Mouse (Mus musculus) layer of hippocampus, adult 18-20 months (tissue): Measurements from ENCODE around the gene Slco2b1. TPM values are rescaled to one million over a fixed set of nuclear protein-coding genes. Genes with fewer than 3 reads are reported as not detected.
A peak's percentile ranks its signal among the peaks of the same experiment; 100 is the strongest.
"Not testable (repeated sequence)": the region's sequence is repeated elsewhere in the genome, so short reads cannot be mapped to it uniquely, and the experiment has no call there.

Source experiments
- DNase-seq, 2 experiments: peaks; one replicate each; pipeline ENCODE4 v3.0.0; 2022; ENCODE audit warnings: low spot score in 2 of 2
- total RNA-seq, 2 experiments: library from RNA; stranded (reverse); gene quantifications; 2 replicates each; pipeline ENCODE4 v1.2.3; 2021

The Slco2b1 gene
- total RNA-seq, 2 experiments from 2014 or later = 11.9 to 12.2 TPM

DNA sequence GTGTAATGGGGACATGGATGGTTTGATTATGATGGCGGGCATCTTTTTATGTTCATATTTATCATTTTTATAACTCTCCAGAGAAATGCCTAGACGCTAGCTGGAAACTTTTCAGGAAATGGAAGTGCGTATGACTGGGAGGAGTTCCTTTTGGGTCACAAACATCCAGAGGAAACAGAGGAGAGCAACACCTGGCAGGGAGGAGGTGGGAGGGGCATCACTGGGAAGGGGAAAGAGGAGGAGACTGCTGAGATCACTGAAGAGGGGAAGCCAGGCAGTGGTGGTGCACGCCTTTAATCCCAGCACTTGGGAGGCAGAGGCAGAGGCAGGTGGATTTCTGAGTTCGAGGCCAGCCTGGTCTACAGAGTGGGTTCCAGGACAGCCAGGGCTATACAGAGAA lies 16.7 kb downstream of the Slco2b1 start:
- not testable (repeated sequence) for DNase-seq

GRCm38 (mm10) chr7:99693976-99694375 lies 17.2 kb downstream of the Slco2b1 start:
- no peak for DNase-seq

DNA sequence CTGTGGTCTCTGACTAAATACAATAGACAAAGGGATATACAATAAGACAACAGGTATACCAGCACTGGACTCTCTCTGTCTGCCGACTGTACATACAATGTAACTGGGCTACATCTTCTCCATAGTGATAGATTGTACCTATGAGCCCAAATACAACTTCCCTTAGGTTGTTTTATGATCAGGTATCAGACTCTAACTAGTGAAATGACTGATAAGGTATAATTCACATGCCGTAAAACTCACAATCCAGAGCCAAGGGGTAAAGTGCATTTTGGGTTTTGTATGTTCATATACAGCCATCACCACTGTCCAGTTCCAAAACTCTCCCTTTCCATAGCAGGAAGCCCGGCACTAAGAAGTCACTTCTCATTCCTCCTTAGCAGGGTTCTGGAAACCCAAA lies 17.8 kb downstream of the Slco2b1 start:
- DNase-seq = no peak

DNA sequence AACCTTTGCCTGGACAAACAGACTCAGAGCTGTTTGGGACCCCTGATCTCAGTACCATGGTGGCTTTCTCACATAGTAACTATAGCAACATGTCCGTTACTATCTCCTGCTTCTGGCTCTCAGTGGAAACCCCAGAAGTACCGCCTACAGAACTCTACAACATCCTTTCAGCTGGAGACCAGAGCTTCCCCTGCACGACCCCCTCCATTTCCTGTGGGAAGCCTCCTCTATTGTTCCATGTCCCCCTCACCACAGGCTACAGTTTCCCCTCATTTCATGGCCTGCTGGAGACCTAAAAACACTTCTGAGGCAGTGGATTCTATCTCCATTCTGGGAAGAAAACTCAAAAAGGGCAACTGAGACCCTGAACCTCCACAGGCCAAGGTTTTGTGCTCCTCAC lies 18.7 kb downstream of the Slco2b1 start:
- DNase-seq = no peak

DNA sequence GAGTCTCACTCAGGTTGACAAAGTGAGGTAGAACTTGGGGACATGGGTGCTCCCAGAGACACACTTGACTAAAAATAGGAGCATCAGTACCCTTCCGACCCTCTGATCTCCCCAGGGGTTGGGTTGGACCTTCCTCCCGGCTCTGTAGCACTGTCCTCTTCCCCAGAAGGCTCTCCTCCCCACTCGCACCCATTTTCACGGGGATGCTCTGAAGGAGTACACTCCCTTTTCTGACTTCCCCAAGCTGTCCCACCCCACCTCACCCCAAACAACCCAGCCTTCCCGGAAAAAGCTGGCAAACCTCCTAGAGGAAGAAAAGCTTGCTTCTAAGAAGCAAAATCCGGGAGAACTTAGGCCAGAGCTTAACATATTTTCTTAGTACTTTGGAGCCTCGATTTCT lies 20.3 kb downstream of the Slco2b1 start:
- DNase-seq = no peak

- DNase-seq = peak in 1 of 2 experiments; percentile 49
These were observed 27.1 kb downstream of the Slco2b1 start for GRCm38 (mm10) chr7:99684086-99684485.

DNA sequence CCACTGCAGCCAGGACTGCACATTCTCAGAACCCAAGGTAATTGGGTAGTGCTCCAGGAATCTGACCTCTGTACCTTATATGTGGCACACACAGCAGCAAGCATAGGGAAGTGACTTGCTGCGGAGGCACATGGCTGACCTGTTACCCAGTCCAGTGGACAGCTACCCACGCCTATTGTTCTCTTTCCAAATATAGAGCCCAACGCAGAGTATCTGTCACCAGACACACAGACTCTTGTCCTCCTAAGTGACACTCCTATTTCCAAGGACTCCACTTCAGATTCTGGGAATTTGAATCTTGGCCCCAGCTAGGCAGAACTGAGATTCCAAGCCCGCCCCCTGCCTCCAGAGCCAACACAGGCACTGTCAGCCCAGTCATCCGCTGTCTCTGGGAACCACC lies 30.4 kb downstream of the Slco2b1 start:
- DNase-seq = no peak

DNA sequence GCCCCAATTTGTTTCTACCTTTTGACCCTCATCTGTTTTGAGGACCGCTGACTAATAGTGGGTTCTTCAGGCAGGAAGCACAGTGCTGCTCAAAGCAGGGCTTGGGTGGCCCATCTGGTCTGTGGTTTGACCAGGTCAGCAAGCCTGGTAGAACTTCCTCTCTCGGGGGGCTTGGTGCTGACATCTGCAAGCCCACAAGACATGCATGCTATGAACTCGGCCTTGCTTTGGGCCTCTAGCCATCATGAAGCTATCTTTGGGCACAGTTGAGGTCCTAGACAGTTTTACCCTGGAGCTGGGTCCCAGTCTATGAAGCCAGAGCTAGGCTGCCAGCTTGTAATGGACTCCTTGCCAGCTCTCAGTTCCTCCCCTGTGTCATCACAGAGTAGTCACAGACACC lies 36.2 kb downstream of the Slco2b1 start:
- no peak for DNase-seq

DNA sequence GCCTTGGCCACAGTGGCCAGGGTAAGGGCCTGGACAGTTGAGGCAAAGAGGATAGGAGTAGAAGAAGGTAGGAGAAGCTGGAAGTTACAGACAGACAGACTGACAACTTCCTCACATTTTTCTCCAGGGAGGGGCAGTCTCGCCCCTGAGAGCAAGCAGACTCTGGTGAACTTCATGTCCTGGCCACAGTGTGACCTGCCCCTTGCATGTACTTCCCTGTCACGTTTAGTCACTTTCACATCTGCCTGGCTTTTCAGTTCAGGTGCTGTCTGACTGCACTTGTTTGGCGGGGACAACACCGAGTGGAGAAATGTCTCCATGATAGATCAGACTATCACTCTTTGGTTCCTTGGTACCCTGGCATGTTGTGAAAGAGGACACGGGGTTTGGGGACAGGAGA lies 36.9 kb downstream of the Slco2b1 start:
- DNase-seq = no peak

DNA sequence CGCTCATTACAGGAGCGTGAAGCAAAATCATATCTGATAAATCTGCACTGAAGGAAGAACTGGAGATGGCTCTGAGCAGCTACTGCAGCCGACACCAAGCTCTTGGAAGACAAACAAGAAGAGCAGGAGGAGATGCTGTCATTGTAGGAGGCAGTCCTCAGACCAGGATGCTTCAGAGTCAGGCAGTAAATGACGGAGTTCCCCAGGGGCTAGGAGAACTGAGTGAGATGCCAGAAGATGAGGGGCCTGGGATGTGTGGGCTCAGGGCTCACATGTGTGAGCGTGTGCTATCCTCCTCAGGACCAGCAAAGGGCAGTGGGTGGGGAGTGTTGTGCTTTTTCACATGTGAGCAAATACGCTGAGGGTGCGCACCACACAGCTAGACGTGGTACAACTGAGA lies 38.0 kb downstream of the Slco2b1 start:
- no peak for DNase-seq

DNA sequence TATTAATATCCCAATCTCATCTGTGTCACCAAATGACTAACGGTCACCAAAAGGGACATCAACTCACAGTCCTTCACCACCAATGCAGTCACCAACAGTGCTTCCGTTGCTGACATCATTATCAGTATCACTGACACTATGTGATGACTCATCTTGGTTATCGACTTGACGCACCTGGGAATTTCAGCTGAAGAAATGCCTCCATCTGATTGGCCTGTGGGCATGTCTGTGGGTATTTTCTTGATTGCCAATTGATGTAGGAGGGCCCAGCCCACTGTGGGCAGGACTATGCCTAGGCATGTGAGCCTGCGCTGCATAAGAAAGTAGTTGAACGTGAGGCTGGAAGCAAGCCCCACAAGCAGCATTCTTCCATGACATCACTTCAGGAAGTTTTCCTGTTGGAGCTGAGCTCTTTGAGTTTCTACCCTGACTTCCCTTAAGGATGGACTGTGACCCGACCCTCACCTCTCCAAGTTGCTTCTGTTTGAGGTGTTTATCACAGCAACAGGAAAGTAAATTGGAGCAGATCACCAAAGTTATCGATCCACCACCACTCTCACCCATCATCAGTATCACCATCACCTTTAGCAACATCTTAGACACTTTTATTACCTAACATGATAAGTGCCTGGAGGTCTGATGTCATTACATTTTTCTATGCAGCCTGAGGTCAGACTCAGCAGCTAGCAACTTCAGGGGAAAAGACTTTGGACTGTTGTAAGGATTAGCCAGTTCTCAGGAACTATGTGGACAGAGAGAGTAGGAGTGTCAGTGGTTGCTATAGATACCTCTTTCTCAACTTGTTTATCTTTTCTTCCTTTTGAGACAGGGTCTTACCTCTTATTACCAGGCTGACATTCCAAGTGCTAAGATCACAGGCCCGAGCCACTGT lies 39.4 kb downstream of the Slco2b1 start:
- no peak for DNase-seq

- no peak for DNase-seq
These were observed 40.2 kb downstream of the Slco2b1 start for GRCm38 (mm10) chr7:99670915-99671314.

GRCm38 (mm10) chr7:99668802-99669201 lies 42.3 kb downstream of the Slco2b1 start:
- peak in 1 of 2 experiments; percentile 41 for DNase-seq

DNA sequence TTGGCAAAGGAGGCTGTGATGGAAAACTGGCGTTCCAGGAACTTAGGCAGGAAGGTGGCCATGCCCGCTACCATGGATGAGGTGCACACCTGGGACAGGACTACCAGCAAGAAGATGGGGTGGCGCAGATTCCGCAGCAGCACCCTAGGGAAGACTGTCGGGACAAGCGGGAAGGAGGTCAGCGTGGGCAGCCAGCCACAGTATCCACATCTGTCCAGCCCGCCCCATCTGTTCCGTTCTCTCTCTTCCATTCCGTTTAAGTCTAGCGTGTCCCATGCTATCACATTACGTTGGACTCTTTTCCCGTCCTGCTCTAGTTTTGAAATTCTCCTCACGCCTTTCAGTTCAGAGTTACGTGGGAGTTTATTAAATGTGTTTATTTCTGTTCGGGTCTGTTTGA lies 44.0 kb downstream of the Slco2b1 start:
- no peak for DNase-seq

- DNase-seq = no peak
These were observed 45.2 kb downstream of the Slco2b1 start for GRCm38 (mm10) chr7:99665731-99666452.

GRCm38 (mm10) chr7:99664571-99665485 lies 46.3 kb downstream of the Slco2b1 start:
- DNase-seq = peak in 1 of 2 experiments; percentile 54

GRCm38 (mm10) chr7:99663507-99664220 lies 47.5 kb downstream of the Slco2b1 start:
- DNase-seq = no peak

- no peak for DNase-seq
These were observed 48.8 kb downstream of the Slco2b1 start for GRCm38 (mm10) chr7:99662311-99662710.

DNA sequence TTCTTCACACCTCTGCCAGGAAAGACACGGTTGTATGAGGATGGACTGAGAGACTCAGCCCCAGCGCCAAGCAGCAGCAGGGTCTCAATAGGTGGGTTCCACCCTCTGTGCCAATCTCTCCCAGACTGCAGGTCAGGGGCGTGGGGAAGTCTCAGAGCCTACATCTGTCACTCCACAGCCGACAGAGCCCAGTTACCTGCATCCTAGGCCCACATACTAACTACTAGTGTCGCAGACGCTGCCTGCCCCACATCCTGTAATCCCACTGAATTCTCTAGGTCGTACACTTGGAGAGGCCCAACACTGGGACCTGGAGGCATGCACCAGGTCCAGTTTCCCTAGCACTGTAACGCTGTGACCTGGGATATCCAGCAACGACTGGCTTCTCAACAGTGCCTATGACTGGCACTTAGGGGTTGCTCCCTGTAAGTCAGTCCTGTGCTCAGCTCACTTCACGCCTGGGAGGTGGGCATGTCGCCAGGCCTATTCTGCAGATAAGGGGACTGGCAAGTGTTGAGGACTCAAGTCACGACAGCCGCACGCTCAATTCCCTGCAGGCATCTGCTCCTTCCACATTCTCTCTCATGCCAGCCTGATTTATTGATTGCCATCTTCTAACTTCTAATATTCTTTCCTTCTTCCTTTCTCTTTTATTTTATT lies 49.4 kb downstream of the Slco2b1 start:
- DNase-seq = no peak

GRCm38 (mm10) chr7:99661071-99661470 lies 50.1 kb downstream of the Slco2b1 start:
- no peak for DNase-seq
